Mouse (Mus musculus): ENCODE measurements around the gene Plekha5. TPM values are rescaled to one million over a fixed set of nuclear protein-coding genes. Genes with fewer than 3 reads are reported as not detected.
"Not testable (repeated sequence)": the region's sequence is repeated elsewhere in the genome, so short reads cannot be mapped to it uniquely, and the experiment has no call there.

Gene Plekha5
- polyA plus RNA-seq, 1 experiment, result not detected

DNA sequence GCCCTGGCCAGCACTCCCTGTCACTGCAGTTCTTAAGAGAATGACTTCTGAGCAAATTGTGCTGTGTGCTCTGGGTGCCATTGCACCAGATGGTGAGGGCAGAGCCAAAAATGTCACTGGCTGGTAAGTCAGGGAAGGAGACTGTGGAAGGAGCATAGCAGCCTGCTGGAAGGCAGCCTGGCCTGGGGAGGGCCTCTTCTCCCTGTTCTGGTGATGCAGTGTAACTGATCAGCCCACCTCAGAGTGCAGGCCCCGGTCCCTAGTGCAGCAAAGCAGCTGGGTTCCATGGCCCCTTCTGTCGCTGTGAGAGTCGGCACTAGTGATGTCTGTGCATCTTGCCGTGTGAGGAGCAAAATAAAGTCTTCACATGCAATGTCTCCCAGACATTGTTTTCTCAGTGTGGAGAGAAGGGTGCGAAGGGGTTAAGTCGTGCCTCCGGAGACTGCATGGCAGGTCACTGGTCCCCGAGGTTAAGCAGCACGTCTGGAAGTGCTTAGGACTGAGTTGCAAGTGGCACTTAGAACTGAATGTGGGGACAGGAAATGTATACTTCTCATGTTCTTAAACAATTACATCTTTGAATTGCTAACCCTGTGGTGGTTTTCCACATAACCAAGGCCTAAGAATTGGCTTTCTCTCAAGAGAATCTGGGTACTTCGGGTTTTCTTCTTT, 95.8 kb downstream of the Plekha5 start:
- H3K27ac ChIP-seq (ENCODE audit: insufficient read depth, low read depth, low read length), result peak overlapping the region; percentile 82
- 0 out of 2 replicates have a peak overlapping the region, but pooled peaks have one; percentile 3 for H3K4me3 ChIP-seq (ENCODE audit: insufficient read depth, low read depth, low read length)
- 29% methylated on average over 10 of the region's 10 CpGs for WGBS
- TF ChIP-seq CTCF (IDR thresholded peaks at IDR 0.05; ENCODE audit: insufficient read depth, low read depth, low read length), result no peak
- TF ChIP-seq POLR2A (IDR thresholded peaks at IDR 0.05; ENCODE audit: insufficient read depth, low read depth, low read length), result no peak
- peaks cover 33% of the 10 kb centered on the region for H3K4me1 ChIP-seq (ENCODE audit: control insufficient read depth, insufficient read depth, low read length)

- TF ChIP-seq POLR2A (IDR thresholded peaks at IDR 0.05; ENCODE audit: insufficient read depth, low read depth, low read length) (no peak), CTCF (IDR thresholded peaks at IDR 0.05; ENCODE audit: insufficient read depth, low read depth, low read length) (no peak)
- H3K4me1 ChIP-seq (ENCODE audit: control insufficient read depth, insufficient read depth, low read length), result peaks cover 29% of the 10 kb centered on the region
- WGBS, result 66% methylated on average over 6 of the region's 6 CpGs
- H3K4me3 ChIP-seq (ENCODE audit: insufficient read depth, low read depth, low read length), result no peak overlapping the region
- H3K27ac ChIP-seq (ENCODE audit: insufficient read depth, low read depth, low read length), result no peak overlapping the region
These were observed 97.1 kb downstream of the Plekha5 start for GRCm38 (mm10) chr6:140520961-140521360.

- TF ChIP-seq POLR2A (IDR thresholded peaks at IDR 0.05; ENCODE audit: insufficient read depth, low read depth, low read length), result no peak
- no peak for TF ChIP-seq CTCF (IDR thresholded peaks at IDR 0.05; ENCODE audit: insufficient read depth, low read depth, low read length)
- H3K4me1 ChIP-seq (ENCODE audit: control insufficient read depth, insufficient read depth, low read length), result peaks cover 27% of the 10 kb centered on the region
- no peak overlapping the region for H3K4me3 ChIP-seq (ENCODE audit: insufficient read depth, low read depth, low read length)
- no peak overlapping the region for H3K27ac ChIP-seq (ENCODE audit: insufficient read depth, low read depth, low read length)
- 59% methylated on average over 5 of the region's 5 CpGs for WGBS
These were observed 98.0 kb downstream of the Plekha5 start for GRCm38 (mm10) chr6:140521832-140522231.

DNA sequence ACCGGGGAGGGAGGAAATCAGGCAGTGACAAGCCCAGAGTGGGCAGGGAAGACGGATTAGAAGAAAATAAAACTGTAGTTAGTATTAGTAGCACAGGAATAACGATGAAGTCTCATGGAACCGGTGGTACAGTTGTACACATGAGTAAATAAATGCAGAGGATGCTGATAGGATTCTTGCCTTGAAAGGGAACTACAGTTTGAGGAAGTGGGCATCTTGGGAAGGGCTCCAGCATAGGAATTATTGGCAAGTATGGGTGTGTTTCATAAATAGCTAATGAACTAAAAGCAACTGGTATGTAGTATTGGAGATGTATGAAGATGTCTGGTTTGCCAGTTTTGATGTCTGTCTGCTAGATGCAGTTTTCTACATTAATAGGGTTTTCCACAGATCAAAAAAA, 99.7 kb downstream of the Plekha5 start:
- H3K4me1 ChIP-seq (ENCODE audit: control insufficient read depth, insufficient read depth, low read length), result peaks cover 27% of the 10 kb centered on the region
- H3K27ac ChIP-seq (ENCODE audit: insufficient read depth, low read depth, low read length), result peak overlapping the region; percentile 53; the same call in 1 of the 2 replicates
- WGBS, result 24% methylated on average over 4 of the region's 4 CpGs
- TF ChIP-seq POLR2A (IDR thresholded peaks at IDR 0.05; ENCODE audit: insufficient read depth, low read depth, low read length), result no peak
- no peak for TF ChIP-seq CTCF (IDR thresholded peaks at IDR 0.05; ENCODE audit: insufficient read depth, low read depth, low read length)
- no peak overlapping the region for H3K4me3 ChIP-seq (ENCODE audit: insufficient read depth, low read depth, low read length)

GRCm38 (mm10) chr6:140528414-140528813, 104.6 kb downstream of the Plekha5 start:
- Histone ChIP-seq H3K4me3 (ENCODE audit: insufficient read depth, low read depth, low read length) (no peak overlapping the region), H3K27ac (ENCODE audit: insufficient read depth, low read depth, low read length) (no peak overlapping the region), H3K4me1 (ENCODE audit: control insufficient read depth, insufficient read depth, low read length) (peaks cover under 1% of the 10 kb centered on the region)
- TF ChIP-seq POLR2A (IDR thresholded peaks at IDR 0.05; ENCODE audit: insufficient read depth, low read depth, low read length), result no peak
- WGBS, result 84% methylated on average over 6 of the region's 6 CpGs

DNA sequence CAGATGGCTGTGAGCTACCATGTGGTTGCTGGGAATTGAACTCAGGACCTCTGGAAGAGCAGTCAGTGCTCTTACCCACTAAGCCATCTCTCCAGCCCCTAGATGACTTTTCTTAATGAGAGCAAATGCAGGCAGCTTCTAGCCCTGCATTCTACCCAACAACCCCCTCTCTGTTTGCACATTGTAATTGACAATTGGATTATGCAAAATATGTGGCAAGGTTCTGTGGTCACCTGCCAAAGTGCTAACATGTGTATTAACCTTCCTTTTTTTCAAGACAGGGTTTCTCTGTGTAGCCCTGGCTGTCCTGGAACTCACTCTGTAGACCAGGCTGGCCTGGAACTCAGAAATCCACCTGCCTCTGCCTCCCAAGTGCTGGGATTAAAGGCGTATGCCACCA, 109.0 kb downstream of the Plekha5 start:
- H3K4me3 ChIP-seq (ENCODE audit: insufficient read depth, low read depth, low read length); H3K27ac ChIP-seq (ENCODE audit: insufficient read depth, low read depth, low read length); H3K4me1 ChIP-seq (ENCODE audit: control insufficient read depth, insufficient read depth, low read length): not testable (repeated sequence)
- WGBS, result 89% methylated on average over 1 of the region's 1 CpGs

- WGBS, result 60% methylated on average over 5 of the region's 5 CpGs
- Histone ChIP-seq H3K27ac (ENCODE audit: insufficient read depth, low read depth, low read length) (no peak overlapping the region), H3K4me1 (ENCODE audit: control insufficient read depth, insufficient read depth, low read length) (no peaks in the 10 kb centered on the region), H3K4me3 (ENCODE audit: insufficient read depth, low read depth, low read length) (no peak overlapping the region)
- no peak for TF ChIP-seq CTCF (IDR thresholded peaks at IDR 0.05; ENCODE audit: insufficient read depth, low read depth, low read length)
- no peak for TF ChIP-seq POLR2A (IDR thresholded peaks at IDR 0.05; ENCODE audit: insufficient read depth, low read depth, low read length)
These were observed 109.8 kb downstream of the Plekha5 start for GRCm38 (mm10) chr6:140533606-140534005.

DNA sequence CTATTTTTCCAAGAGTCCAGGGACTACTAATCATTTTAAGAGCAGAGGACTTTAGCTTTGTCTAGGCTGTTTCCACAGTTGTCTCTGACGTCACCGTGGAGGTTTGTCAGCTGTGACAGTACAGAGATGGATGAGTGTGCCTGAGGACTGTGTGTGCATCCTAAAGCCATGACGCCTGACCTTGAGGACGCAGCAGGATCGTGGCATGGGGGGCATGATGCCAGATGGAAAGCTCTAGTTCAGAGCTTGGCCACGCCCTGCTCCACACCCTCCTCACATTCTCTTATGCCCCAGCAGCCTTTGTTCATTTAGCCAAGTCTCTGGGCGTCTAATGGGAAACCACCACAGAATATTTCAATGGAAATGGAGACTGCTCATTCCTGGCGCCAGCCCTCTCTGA, 111.7 kb downstream of the Plekha5 start:
- TF ChIP-seq CTCF (IDR thresholded peaks at IDR 0.05; ENCODE audit: insufficient read depth, low read depth, low read length) (no peak), POLR2A (IDR thresholded peaks at IDR 0.05; ENCODE audit: insufficient read depth, low read depth, low read length) (no peak)
- H3K4me1 ChIP-seq (ENCODE audit: control insufficient read depth, insufficient read depth, low read length), result no peaks in the 10 kb centered on the region
- 71% methylated on average over 8 of the region's 8 CpGs for WGBS
- H3K4me3 ChIP-seq (ENCODE audit: insufficient read depth, low read depth, low read length), result no peak overlapping the region
- H3K27ac ChIP-seq (ENCODE audit: insufficient read depth, low read depth, low read length), result no peak overlapping the region

GRCm38 (mm10) chr6:140541919-140542318, 118.1 kb downstream of the Plekha5 start:
- TF ChIP-seq CTCF (IDR thresholded peaks at IDR 0.05; ENCODE audit: insufficient read depth, low read depth, low read length) (no peak), POLR2A (IDR thresholded peaks at IDR 0.05; ENCODE audit: insufficient read depth, low read depth, low read length) (no peak)
- 95% methylated on average over 3 of the region's 3 CpGs for WGBS
- Histone ChIP-seq H3K4me3 (ENCODE audit: insufficient read depth, low read depth, low read length) (no peak overlapping the region), H3K27ac (ENCODE audit: insufficient read depth, low read depth, low read length) (no peak overlapping the region), H3K4me1 (ENCODE audit: control insufficient read depth, insufficient read depth, low read length) (peaks cover 2% of the 10 kb centered on the region)

Measured in olfactory bulb, adult 2 months (tissue).